Mouse (Mus musculus): ENCODE measurements around the gene Rora. TPM values are rescaled to one million over a fixed set of nuclear protein-coding genes. Genes with fewer than 3 reads are reported as not detected.

The Rora gene
- total RNA-seq, 1 experiment from 2014 or later, result 0.70 TPM

DNA sequence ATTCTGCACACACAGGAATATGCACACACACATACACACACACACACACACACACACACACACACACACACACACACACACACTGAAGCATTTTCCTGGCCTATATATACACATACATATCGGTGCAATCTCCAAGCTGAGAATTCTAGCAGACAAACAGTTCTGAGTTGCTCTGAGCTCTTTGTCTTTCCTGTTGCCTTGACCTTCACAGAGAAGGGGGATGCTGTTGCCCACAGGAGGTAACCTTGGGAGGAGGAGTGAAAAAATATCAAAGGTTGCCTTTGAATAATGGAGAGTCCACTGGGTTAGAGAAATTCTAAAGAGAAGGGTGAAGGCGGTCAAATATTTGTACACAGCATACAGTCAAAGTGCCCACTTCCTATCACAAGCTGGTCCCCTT lies 360.6 kb downstream of the Rora start:
- no peak for ATAC-seq (ENCODE audit: extremely low read depth, insufficient number of reproducible peaks, low FRiP score, poor library complexity, severe bottlenecking)

DNA sequence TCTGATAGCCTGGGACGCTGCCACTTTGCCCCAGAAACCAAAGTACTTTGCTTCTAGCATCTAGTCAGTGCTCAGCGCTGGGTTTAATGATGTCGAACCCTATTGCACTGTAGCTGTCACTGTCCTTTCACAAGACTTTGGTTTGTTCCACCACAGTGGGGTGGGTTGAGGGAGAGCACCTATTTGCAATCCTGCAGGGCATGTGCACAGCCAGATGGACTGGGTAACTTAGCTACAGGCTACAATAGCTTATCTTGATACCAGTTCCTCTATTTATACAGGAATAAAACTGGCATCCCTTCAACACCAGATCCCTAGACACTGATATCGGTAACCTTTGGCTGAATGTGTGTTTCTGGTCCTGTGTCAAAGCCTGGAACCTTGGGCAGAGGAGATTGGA lies 366.8 kb downstream of the Rora start:
- ATAC-seq (ENCODE audit: extremely low read depth, insufficient number of reproducible peaks, low FRiP score, poor library complexity, severe bottlenecking), result no peak

DNA sequence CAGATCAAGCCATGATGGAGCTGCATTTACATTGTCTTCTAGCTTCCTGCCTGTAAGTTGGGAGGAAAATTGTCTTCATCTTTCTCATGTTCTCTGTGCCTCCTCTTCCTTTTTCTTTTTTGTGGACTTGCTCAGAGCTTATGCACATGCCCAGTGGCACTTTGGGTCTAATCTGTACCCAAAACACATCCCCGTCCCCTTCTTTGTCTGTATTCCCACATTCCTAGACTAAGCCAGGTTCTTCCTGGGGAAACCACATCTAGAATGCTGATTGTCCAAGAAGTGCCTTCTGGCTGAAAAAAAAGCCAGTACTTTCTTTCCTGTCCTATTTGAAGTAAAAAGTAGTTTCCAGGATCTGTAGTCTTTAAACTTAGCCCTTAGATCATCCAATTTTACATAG lies 367.9 kb downstream of the Rora start:
- ATAC-seq (ENCODE audit: extremely low read depth, insufficient number of reproducible peaks, low FRiP score, poor library complexity, severe bottlenecking), result no peak

DNA sequence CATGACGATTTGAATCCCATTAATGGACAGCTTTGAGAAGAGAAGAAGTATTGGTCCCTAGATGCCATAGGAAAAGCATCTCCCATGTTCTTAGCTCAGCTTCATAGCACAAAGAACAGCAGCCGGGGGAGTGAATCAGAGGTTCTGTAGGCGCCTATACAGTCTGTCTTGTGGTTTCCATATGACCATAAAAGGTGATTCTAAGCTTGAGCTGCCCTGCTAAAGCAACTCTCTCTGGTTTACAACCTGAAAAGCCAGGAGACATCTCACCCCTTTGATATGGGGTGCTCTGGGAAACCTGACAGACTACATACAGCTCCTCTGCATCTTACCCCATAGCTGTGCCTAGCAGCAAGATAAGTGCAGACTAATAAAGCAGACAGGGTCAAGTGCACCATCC lies 369.7 kb downstream of the Rora start:
- ATAC-seq (ENCODE audit: extremely low read depth, insufficient number of reproducible peaks, low FRiP score, poor library complexity, severe bottlenecking), result no peak

DNA sequence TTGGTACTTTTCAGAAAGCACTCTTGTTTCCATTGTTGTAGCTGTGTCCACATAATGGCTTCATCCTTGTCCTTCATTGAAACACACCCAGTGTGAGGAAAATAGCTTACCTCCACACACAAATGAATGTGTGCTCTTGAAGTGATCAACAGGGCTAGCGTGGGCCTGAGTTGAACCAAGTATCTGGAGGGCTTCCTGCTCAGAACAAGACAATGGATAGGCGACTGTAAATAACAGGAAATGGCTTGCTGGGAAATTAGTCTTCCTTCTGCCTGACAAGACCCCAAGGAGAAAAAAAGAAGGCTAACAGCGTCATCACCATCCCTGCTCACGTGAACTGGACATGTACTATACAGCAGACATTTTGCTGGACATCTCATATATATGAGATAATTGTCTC lies 374.6 kb downstream of the Rora start:
- ATAC-seq (ENCODE audit: extremely low read depth, insufficient number of reproducible peaks, low FRiP score, poor library complexity, severe bottlenecking), result no peak

DNA sequence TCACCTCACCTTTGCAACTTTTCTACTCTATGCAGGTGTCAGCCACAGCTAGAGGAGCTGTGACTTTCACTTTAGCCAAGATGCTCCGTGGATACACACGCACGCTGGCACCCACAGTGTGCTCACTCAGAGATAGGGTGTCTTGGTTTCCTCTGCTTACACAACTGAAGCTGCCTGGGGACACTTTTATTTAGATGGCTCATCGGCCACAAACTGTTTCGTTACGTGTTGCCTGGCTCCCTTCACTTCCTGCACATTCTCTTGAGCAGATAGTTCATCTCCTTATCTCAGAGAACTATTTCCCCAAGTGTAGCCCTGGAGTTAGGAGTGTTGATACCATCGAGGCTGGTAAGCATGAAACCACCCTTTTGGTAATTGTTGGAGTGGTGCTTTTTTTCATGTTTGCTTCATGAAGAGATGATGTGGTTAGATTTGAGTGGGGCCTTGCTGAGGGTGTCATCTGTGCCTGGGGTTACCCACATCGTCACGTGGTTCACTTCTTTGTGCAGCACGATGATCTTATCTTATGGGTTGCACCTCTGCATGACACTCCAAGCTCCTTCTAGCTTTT lies 380.8 kb downstream of the Rora start:
- ATAC-seq (ENCODE audit: extremely low read depth, insufficient number of reproducible peaks, low FRiP score, poor library complexity, severe bottlenecking), result peak; percentile 49; the same call in 1 of the 2 replicates

DNA sequence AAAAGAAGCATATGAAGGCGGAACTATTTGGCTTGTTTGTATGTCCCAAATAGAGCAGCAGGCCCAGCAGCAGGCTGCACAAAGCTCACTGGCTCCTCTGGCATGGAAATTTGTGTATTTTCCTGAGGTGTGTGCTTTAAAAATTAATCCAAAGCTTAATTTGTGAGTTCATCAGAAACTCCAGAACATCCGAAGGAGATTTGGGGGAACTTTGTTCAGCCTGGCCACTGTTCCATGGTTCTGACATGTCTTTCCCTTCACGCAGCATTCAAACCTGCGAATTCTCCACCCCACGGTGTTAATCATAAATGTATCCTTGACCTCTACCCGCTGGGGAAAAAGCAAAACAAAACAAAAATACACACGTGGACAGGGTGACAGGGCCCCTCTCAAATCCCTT lies 381.9 kb downstream of the Rora start:
- ATAC-seq (ENCODE audit: extremely low read depth, insufficient number of reproducible peaks, low FRiP score, poor library complexity, severe bottlenecking), result no peak

DNA sequence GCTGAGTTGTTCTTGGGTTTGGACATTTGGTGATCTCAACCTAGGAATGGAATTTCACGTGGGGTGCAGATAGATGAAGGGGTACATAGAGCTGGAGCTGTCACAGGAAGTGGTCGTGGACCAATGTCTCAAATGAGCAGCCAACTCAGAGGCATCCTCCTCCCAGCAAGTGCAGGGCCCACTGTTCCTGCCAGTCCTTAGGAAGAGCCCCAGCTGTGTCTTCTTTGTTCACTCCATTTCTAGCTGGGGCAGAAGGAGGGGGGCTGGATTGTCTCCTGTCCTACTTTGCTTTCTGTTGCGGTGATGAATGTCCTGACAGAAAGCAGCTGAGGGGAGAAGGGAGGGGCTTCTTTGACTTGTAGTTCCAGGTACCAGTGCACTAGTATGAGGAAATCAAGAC lies 382.7 kb downstream of the Rora start:
- ATAC-seq (ENCODE audit: extremely low read depth, insufficient number of reproducible peaks, low FRiP score, poor library complexity, severe bottlenecking), result no peak

DNA sequence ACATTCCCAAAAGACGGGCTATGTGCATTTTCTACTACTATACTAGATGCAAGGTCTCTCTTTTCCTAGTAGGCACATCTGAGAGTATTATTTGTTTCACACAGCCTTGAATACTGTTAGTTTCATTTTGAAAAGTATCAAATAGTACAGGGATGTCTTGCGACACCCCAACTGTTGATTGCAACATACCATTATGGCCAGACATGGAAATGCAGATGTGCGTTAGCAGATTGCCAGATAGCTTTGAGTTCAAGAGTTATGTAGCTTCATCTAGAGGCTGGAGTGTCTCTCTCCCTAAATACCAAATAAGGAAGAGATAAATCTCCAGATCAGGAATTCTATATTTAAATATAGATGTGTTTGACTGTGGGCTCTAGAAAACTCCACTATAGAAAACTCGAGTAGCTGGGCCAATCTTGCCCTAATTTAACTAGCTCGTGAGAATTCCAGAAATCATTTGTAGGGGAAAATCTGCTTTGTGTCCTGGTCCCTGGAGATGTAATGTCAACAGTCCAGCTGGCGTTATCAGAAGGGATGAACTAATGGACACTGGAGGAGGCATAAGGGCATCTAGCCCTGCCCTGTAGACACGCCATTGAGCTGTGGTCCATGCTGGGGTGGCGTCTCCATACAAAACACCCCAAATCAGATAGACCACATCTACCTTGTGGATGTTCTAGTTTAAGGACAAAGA lies 390.5 kb downstream of the Rora start:
- no peak for ATAC-seq (ENCODE audit: extremely low read depth, insufficient number of reproducible peaks, low FRiP score, poor library complexity, severe bottlenecking)

DNA sequence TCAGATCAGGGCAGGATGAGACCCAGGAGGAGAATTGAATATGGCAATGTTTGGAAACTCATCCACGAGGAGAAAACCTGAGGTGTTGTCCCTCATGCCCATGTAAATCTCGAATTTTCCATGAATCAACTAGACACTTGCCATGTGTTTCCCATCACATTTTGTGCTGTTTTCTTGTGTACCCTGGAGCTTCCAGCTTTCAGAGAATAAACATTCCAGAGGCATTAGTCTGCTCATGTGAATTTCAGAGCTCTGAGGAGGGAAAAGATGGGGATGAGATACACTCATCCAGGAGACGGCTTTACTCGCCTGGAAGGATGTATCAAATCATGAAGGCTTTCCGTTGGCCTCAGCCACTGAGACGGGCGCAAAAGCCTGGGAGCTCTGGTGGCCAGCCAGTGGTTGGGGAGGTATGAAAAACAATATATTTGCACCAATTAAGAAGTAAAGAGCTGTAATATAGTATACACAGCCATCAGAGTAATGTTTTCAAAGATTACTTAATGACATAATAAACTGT lies 391.1 kb downstream of the Rora start:
- ATAC-seq (ENCODE audit: extremely low read depth, insufficient number of reproducible peaks, low FRiP score, poor library complexity, severe bottlenecking), result no peak

DNA sequence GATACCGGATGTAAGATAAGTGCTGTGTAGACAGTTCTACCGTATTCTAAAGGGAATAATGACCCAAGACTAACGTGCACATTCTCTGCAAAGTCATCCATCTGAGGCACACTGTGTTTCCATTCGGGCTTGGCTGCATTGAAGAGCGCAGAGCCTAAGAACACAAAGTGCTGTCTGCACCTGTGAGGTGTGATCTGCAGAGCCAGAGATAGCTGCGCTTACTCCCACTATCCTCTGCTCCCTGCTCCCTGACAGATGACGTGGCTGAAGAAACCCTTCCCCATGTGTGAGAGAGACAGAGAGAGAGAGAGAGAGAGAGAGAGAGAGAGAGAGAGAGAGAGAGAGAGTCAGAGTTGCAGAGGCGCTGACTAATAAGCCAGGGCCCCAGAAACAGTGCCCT lies 392.3 kb downstream of the Rora start:
- ATAC-seq (ENCODE audit: extremely low read depth, insufficient number of reproducible peaks, low FRiP score, poor library complexity, severe bottlenecking), result no peak

DNA sequence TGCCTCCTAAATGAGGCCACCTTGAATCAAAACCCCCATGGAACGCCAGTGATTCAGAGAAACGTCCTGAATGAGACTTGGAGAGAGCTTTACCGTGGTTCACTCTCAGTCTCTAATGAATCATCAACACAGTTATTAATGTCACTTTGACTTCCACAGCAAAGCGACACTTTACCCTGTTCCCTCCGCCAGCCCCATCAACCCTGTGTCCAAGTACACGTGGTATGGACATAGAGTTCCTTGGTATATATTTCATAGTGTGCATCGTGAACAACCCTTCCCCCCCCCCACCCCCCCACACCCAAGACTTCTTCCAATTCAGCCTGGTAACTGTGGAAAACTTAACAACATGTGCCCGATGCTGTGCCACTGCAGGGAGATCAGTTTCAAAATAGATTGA lies 397.3 kb downstream of the Rora start:
- ATAC-seq (ENCODE audit: extremely low read depth, insufficient number of reproducible peaks, low FRiP score, poor library complexity, severe bottlenecking), result no peak

DNA sequence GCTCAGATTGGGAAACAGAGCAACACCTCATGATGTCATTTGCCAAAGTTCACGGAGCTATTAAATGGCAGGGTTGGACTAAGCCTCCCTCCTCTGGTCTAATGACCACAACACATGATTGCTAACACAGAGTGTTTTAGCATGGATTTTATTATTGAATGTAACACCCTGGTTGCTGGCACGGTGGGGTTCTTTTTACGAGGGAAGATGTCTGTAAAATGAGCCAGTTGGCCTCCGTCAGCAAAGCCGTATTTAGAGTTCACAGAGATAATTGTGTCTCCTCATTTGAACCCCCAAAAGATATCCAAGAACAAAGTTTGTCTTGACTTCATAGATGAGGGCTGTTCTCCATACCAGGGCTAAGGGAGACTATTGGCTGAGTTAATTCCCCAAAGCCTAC lies 398.3 kb downstream of the Rora start:
- ATAC-seq (ENCODE audit: extremely low read depth, insufficient number of reproducible peaks, low FRiP score, poor library complexity, severe bottlenecking), result no peak

DNA sequence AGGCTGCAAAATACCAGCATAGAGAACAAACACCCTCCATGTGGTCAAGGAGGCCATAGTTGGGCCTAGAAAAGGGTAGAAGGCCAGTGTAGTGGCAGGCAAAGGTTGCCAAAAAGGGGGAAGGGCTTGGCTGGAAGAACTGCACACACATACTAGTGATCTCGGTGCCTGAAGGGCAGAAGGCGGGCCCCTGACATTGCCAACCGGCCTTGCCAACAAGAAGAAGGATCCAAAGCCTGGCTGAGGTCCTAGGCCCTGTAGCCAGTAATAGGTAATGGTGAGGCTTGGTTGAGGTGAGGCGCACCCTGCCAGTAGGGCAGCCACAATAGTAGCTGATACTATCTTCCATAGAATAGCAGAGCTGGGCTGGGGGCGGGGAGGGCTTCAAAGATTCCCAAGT lies 401.7 kb downstream of the Rora start:
- no peak for ATAC-seq (ENCODE audit: extremely low read depth, insufficient number of reproducible peaks, low FRiP score, poor library complexity, severe bottlenecking)

DNA sequence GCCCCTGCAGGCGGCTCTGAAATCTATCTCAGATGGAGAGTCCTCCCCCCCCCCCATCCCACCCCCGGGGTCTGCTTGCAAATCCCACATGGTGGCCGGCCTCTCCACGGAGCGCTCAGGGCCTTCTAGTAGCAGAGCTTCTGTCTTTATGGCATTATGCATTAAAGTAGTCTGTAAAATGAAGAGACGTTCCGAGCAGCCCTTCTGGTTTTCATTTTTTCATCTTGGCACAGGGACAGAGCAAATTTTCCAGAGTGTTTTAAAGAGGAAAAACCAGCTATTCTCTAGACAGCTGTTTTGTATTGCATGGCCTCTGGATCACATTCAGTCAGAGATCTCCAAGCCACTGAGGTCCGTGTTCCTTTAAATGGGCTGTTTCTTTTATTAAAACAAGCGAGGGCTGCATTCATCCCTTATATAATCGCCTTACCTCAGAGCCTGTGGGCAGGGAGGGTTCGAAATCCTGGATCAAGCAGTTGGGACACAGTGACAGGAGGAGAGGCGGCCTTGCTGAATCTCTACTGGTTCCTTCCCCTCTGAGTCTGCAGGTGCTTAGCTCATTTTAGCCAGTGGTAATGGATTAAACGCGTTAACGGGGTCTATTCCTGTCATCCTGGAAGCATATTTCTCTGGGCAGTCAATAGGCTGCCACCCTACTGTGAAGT lies 417.7 kb downstream of the Rora start:
- ATAC-seq (ENCODE audit: extremely low read depth, insufficient number of reproducible peaks, low FRiP score, poor library complexity, severe bottlenecking), result no peak

DNA sequence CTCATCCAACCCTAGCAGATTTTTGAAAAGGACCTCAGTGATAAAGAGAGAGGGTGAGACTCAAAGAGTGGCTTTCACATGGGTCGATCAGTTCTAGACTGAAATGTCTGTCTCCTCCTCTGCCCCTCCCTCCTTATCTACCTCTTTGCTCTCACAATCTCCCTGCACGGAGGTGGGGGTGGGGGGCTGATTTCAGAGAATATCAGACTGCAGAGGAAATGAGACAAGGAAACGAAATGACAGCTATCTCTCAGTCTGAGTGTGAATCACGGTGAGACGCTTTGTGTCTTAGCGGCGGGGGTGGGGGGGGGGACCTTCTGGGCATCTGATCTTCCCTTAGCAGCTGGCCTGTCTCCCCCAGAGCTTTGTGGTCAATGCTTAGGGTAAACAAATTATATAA lies 419.7 kb downstream of the Rora start:
- ATAC-seq (ENCODE audit: extremely low read depth, insufficient number of reproducible peaks, low FRiP score, poor library complexity, severe bottlenecking), result no peak

DNA sequence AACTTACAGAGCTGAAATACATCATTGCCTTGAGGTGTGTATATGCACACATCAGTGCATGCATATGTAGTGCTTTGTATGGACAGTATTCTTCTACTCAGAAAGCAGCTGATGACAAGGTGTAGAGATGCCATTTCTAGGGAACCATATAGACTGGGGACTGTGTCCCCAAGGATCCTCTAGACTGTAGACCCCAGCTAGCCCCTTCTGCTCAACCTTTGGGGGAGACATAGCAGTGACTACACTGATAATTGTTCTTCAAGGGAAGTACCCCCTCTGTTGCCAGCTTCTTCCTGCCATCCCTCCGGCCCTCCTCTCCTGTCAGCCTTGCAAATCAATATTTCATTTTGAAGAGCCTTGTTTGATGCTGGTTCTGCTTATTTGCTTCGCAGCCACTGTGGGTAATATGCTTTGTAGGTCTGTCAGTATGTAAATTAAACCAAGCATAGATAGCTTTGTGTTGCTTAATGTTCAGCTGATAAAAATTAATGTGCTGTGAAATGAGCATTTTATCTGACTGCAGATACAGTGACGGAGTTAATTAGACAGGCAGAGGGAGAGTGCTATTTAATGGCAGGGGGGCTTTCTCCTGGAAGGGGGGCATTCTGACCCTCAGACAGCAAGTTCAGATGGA lies 430.6 kb downstream of the Rora start:
- ATAC-seq (ENCODE audit: extremely low read depth, insufficient number of reproducible peaks, low FRiP score, poor library complexity, severe bottlenecking), result no peak

DNA sequence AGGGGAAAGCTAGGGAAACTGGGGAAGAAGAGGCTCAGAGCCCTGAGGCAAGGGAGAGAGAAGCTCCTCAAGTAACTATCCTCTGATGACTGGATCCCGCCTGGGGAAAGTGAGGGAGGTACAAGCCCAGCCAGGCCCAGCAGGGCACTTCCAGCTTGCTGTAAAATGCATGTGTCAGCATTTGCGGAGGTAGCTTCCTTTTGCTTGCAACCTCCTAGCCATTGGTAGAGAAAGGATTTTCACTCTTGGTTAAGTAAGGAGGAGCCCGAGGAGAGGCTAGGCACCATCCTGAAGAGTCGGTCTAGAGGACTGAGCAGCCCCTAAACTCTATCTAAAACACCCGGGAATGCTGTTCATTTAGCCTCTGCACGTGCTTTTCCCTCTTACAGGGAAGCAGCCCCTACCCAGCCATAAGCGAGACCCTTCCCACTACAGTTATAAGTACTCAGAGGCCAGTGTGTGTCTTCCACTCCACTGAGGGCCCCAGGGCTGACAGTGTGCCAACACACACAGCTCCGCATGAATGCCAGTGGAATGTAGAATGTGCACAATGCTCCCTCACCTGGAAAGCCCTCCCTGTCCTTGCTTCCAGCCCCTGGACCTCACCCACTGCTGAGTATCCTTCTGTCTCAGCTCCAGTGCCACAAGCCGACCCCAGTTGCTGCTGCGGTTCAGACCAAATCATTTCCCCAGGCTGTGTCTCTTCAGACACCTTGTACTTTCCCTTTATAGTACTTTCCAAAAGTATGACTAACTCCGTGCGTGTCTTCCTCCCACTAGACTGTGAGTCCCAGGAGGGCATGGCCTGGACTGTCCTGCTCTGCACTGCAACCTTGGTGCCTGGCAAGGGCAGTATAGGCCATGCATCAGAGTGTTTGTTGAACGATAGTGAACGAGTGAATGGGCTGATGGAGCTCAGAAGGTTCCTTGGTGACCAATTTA lies 431.4 kb downstream of the Rora start:
- no peak for ATAC-seq (ENCODE audit: extremely low read depth, insufficient number of reproducible peaks, low FRiP score, poor library complexity, severe bottlenecking)

DNA sequence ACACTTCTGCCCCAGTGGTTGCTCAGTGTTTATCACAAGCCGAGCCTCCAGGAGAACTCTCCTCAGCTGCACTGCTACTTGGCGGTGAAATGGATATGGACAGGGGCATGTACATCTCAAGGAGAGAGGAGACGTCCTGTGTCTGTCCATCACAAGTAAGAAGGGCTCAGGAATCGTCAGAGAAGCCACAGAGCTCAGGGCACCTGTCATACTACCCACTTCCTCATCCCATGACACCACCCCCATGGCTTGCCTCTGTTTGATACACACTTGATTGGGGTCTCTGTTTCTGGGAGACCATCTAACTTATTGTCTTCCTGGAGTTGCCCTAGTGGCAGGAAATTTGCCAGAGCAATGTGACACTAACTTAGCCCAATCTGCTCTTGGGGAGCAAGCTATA lies 433.3 kb downstream of the Rora start:
- no peak for ATAC-seq (ENCODE audit: extremely low read depth, insufficient number of reproducible peaks, low FRiP score, poor library complexity, severe bottlenecking)
